Mouse (Mus musculus) sigmoid colon, adult 10 weeks (tissue): Measurements from ENCODE around the gene Olfr125. TPM values are rescaled to one million over a fixed set of nuclear protein-coding genes. Genes with fewer than 3 reads are reported as not detected.

Experiments
- polyA plus RNA-seq: library from polyadenylated mRNA; stranded (reverse); fragments of 350-450 nt; fragmentation: Illumina TruSeq; extraction: RNeasy Lipid Tissue Mini Kit (QIAGEN cat#74804); gene quantifications from one replicate; pipeline ENCODE4 v1.2.3, GENCODE M21; 2014; ENCODE audit warnings: low read depth, low replicate concordance

Olfr125 gene
- polyA plus RNA-seq, result not detected

GRCm38 (mm10) chr17:37832649-37833048 lies at the start of gene Olfr125:
Gene Olfr125 (plus strand): TSS chr17:37832949.

GRCm38 (mm10) chr17:37793229-37793628 lies 39.5 kb upstream of the Olfr125 start, which contains the start of gene Olfr123:
Gene Olfr123 (plus strand): TSS chr17:37793529.

GRCm38 (mm10) chr17:37799588-37799987 lies 33.2 kb upstream of the Olfr125 start, which contains the start of gene Olfr124:
Gene Olfr124 (plus strand): TSS chr17:37799888.

GRCm38 (mm10) chr17:37847183-37847582 lies 14.4 kb downstream of the Olfr125 start, which contains the start of gene Olfr126:
Gene Olfr126 (plus strand): TSS chr17:37847483.

Other genes with a start within 250 kb of the Olfr125 start
- not detected for gene Olfr114, start 240.2 kb upstream of the Olfr125 start, polyA plus RNA-seq
- not detected for gene Olfr115, start 205.8 kb upstream of the Olfr125 start, polyA plus RNA-seq
- not detected for gene Olfr116, start 205.8 kb upstream of the Olfr125 start, polyA plus RNA-seq
- not detected for gene Olfr117, start 169.2 kb upstream of the Olfr125 start, polyA plus RNA-seq
- gene Olfr118, start 166.0 kb upstream of the Olfr125 start, polyA plus RNA-seq, result not detected
- gene Olfr119, start 136.4 kb upstream of the Olfr125 start, polyA plus RNA-seq, result not detected
- gene Olfr120, start 111.1 kb upstream of the Olfr125 start, polyA plus RNA-seq, result not detected
- not detected for gene Olfr121, start 84.1 kb upstream of the Olfr125 start, polyA plus RNA-seq
- not detected for gene Olfr122, start 64.3 kb upstream of the Olfr125 start, polyA plus RNA-seq
- not detected for gene Olfr123, start 39.4 kb upstream of the Olfr125 start, polyA plus RNA-seq
- not detected for gene Olfr124, start 33.1 kb upstream of the Olfr125 start, polyA plus RNA-seq
- gene Olfr126, start 14.5 kb downstream of the Olfr125 start, polyA plus RNA-seq, result not detected
- not detected for gene Olfr127, start 67.5 kb downstream of the Olfr125 start, polyA plus RNA-seq
- gene Olfr128, start 87.6 kb downstream of the Olfr125 start, polyA plus RNA-seq, result not detected
- not detected for gene Olfr761, start 120.1 kb downstream of the Olfr125 start, polyA plus RNA-seq
- not detected for gene Olfr129, start 227.1 kb downstream of the Olfr125 start, polyA plus RNA-seq
- not detected for gene Olfr130, start 231.0 kb downstream of the Olfr125 start, polyA plus RNA-seq